Mouse (Mus musculus): Measurements from ENCODE around the gene Slc34a2.

Gene Slc34a2

GRCm38 (mm10) chr5:53112942-53113341 lies 75.1 kb downstream of the Slc34a2 start:
- no peak for DNase-seq

DNA sequence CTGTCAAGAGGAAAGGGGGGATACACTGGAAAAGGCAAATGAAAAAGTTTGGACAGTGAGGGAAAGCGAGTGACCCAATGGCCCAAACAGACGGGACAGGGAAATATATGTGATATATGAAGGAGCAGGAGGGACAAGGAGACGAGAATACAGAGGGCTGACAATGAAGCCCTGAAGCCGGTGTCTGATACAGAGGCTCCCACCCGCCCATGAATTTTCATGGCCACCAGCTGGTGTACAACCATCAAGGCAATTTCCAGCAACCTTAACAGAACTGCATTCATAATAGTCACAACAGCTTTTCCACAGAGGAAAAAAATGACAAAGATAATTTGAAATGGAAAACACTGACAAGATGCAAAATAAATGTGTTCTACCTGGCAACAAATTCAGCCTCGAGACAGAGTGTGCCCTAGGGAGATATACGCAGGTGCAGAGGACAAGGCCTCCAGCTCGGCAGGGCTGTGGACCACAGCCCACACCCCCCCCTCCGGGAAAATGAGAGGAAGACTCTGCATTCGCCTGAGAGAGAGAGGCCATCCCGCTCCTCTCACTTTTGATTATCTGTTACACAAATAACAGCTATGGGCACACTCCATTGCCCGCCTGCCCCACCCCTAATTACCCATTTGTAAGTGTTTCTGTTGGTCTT lies 76.9 kb downstream of the Slc34a2 start:
- DNase-seq, result no peak

GRCm38 (mm10) chr5:53118212-53118611 lies 80.3 kb downstream of the Slc34a2 start:
- no peak for DNase-seq

- no peak for DNase-seq
Observed at GRCm38 (mm10) chr5:53119689-53120088, 81.8 kb downstream of the Slc34a2 start.

Data from kidney, postnatal 25 days (tissue).